Mouse (Mus musculus): ENCODE data around the gene Saal1. TPM values are rescaled to one million over a fixed set of nuclear protein-coding genes. Genes with fewer than 3 reads are reported as not detected.

Saal1 gene
- polyA plus RNA-seq, 1 experiment = 14.4 TPM

DNA sequence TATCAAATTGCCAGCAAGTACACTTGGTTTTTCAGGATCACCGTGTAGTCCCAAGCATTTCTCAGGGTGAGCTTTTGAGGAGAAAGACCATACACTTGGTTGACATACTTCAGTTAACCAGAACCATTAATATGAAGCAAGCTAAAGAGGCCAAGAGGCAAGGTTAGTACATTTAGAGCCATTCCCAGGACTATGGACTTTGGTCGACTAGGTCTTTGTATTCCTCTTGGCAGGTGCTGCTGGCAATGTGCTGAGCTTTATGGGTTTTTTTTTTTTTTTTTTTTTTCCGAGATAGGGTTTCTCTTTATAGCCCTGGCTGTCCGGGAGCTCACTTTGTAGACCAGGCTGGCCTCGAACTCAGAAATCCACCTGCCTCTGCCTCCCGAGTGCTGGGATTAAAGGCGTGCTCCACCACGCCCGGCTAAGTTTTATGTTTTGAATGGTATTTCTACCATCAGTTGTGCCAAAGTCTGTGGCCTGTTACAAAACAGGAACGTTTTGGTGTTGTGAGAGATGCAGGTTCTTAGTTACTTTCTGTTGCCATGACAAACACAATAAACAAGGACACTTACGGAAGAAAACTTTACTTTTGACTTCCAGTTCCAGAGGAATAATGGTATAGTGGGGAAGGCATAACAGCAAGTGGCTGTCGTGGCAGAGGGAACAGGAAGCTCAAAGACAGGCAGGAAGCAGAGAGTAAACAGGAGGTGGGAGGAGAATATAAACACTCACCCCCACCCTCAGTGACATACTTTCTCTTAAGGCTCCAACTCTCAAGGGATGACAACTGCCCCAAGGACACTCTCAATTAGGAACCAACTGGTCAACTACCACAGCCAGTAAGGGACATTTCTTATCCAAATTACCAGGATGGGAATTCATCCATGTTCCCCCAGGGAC is 28.3 kb upstream of the Saal1 start:
- peaks cover 2% of the 10 kb centered on the region for H3K4me1 ChIP-seq (replicated peaks; ENCODE audit: control insufficient read depth, insufficient read depth, low read length)
- H3K36me3 ChIP-seq (ENCODE audit: control insufficient read depth, insufficient read depth, low read length) = no peaks in the 10 kb centered on the region
- no peaks in the 10 kb centered on the region for H3K27me3 ChIP-seq (ENCODE audit: control insufficient read depth, insufficient read depth, low read length)
- H3K4me3 ChIP-seq (ENCODE audit: control insufficient read depth, insufficient read depth, low read length) = no peak overlapping the region
- no peak overlapping the region for H3K27ac ChIP-seq (ENCODE audit: control insufficient read depth, insufficient read depth, low read length)
- WGBS = 80% methylated on average over 12 of the region's 12 CpGs
- TF ChIP-seq CTCF (IDR thresholded peaks at IDR 0.05; ENCODE audit: borderline replicate concordance, control insufficient read depth, extremely low read depth, insufficient read depth, low read length, poor library complexity) = no peak
- DNase-seq = no peak

DNA sequence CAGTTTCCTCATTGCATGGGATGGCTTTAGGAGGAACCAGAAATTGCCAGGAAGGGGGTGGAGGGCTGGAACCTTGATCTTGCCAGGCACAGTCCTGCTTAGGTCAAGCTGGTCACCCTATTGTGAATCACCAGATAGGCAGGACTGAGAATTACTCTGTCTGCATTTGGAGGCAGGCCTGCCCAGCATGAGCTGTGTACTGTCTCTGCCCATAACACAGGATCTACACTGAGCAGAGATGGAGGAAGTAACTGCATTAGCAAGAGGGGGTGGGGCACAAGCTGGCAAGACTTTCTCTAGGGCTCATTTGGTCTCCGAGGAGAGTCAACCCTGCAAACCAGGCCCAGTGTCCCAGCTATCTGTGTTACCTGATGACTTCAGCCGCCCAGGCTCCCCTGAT is 24.5 kb upstream of the Saal1 start:
- H3K36me3 ChIP-seq (ENCODE audit: control insufficient read depth, insufficient read depth, low read length) = no peaks in the 10 kb centered on the region
- no peak overlapping the region for H3K4me3 ChIP-seq (ENCODE audit: control insufficient read depth, insufficient read depth, low read length)
- TF ChIP-seq POLR2A (IDR thresholded peaks at IDR 0.05; ENCODE audit: control insufficient read depth, extremely low read depth, insufficient read depth, low read length, poor library complexity) (no peak), CTCF (IDR thresholded peaks at IDR 0.05; ENCODE audit: borderline replicate concordance, control insufficient read depth, extremely low read depth, insufficient read depth, low read length, poor library complexity) (no peak)
- H3K27me3 ChIP-seq (ENCODE audit: control insufficient read depth, insufficient read depth, low read length) = no peaks in the 10 kb centered on the region
- H3K27ac ChIP-seq (ENCODE audit: control insufficient read depth, insufficient read depth, low read length) = no peak overlapping the region
- 68% methylated on average over 2 of the region's 2 CpGs for WGBS
- peaks cover 2% of the 10 kb centered on the region; the same call in 1 of the 2 replicates for H3K4me1 ChIP-seq (replicated peaks; ENCODE audit: control insufficient read depth, insufficient read depth, low read length)
- no peak for DNase-seq

- no peak within 1 kb of the TSS for H3K27ac ChIP-seq (ENCODE audit: control insufficient read depth, insufficient read depth, low read length)
- TF ChIP-seq POLR2A (IDR thresholded peaks at IDR 0.05; ENCODE audit: control insufficient read depth, extremely low read depth, insufficient read depth, low read length, poor library complexity) (no peak), CTCF (IDR thresholded peaks at IDR 0.05; ENCODE audit: borderline replicate concordance, control insufficient read depth, extremely low read depth, insufficient read depth, low read length, poor library complexity) (no peak)
- DNase-seq = no peak
- WGBS = 98% methylated on average over 4 of the region's 4 CpGs
- no peaks in the 10 kb centered on the region; the same call in 1 of the 2 replicates for H3K4me1 ChIP-seq (replicated peaks; ENCODE audit: control insufficient read depth, insufficient read depth, low read length)
- H3K4me3 ChIP-seq (ENCODE audit: control insufficient read depth, insufficient read depth, low read length) = no peak within 1 kb of the TSS
- H3K27me3 ChIP-seq (ENCODE audit: control insufficient read depth, insufficient read depth, low read length) = no peaks in the 10 kb centered on the region
- H3K36me3 ChIP-seq (ENCODE audit: control insufficient read depth, insufficient read depth, low read length) = no peaks in the 10 kb centered on the region
These were observed 22.0 kb upstream of the Saal1 start, which contains the start of gene Saa4 for GRCm38 (mm10) chr7:46732458-46732857. Gene Saa4 (minus strand): TSS chr7:46732603.

DNA sequence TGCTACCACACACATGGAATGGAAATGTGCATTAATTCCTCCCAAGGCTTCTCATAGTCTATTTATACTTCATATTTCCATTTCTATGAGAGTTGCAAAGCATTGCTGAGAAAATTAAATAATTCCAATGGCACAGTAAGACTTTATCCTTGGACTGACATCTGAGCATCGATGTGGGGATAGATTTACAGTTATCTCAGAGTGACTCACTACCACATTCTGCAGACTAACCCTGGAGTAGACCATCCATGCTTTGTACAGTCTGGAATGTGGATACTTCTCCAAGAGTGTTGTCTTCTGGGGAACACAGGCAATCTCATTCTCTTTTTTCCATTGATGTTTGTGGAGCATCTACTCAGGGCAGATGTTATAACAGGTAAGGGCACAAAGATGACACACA is 17.1 kb upstream of the Saal1 start:
- TF ChIP-seq POLR2A (IDR thresholded peaks at IDR 0.05; ENCODE audit: control insufficient read depth, extremely low read depth, insufficient read depth, low read length, poor library complexity) = no peak
- TF ChIP-seq CTCF (IDR thresholded peaks at IDR 0.05; ENCODE audit: borderline replicate concordance, control insufficient read depth, extremely low read depth, insufficient read depth, low read length, poor library complexity) = no peak
- no peaks in the 10 kb centered on the region for H3K36me3 ChIP-seq (ENCODE audit: control insufficient read depth, insufficient read depth, low read length)
- WGBS = 82% methylated on average over 1 of the region's 1 CpGs
- H3K27me3 ChIP-seq (ENCODE audit: control insufficient read depth, insufficient read depth, low read length) = no peaks in the 10 kb centered on the region
- no peak overlapping the region for H3K4me3 ChIP-seq (ENCODE audit: control insufficient read depth, insufficient read depth, low read length)
- DNase-seq = no peak
- no peak overlapping the region for H3K27ac ChIP-seq (ENCODE audit: control insufficient read depth, insufficient read depth, low read length)
- no peaks in the 10 kb centered on the region for H3K4me1 ChIP-seq (replicated peaks; ENCODE audit: control insufficient read depth, insufficient read depth, low read length)

GRCm38 (mm10) chr7:46724396-46724795 is 13.9 kb upstream of the Saal1 start:
- DNase-seq = no peak
- WGBS = 76% methylated on average over 5 of the region's 5 CpGs
- no peaks in the 10 kb centered on the region for H3K4me1 ChIP-seq (replicated peaks; ENCODE audit: control insufficient read depth, insufficient read depth, low read length)
- H3K36me3 ChIP-seq (ENCODE audit: control insufficient read depth, insufficient read depth, low read length) = no peaks in the 10 kb centered on the region
- no peak for TF ChIP-seq POLR2A (IDR thresholded peaks at IDR 0.05; ENCODE audit: control insufficient read depth, extremely low read depth, insufficient read depth, low read length, poor library complexity)
- no peak for TF ChIP-seq CTCF (IDR thresholded peaks at IDR 0.05; ENCODE audit: borderline replicate concordance, control insufficient read depth, extremely low read depth, insufficient read depth, low read length, poor library complexity)
- no peak overlapping the region for H3K4me3 ChIP-seq (ENCODE audit: control insufficient read depth, insufficient read depth, low read length)
- no peaks in the 10 kb centered on the region for H3K27me3 ChIP-seq (ENCODE audit: control insufficient read depth, insufficient read depth, low read length)
- no peak overlapping the region for H3K27ac ChIP-seq (ENCODE audit: control insufficient read depth, insufficient read depth, low read length)

DNA sequence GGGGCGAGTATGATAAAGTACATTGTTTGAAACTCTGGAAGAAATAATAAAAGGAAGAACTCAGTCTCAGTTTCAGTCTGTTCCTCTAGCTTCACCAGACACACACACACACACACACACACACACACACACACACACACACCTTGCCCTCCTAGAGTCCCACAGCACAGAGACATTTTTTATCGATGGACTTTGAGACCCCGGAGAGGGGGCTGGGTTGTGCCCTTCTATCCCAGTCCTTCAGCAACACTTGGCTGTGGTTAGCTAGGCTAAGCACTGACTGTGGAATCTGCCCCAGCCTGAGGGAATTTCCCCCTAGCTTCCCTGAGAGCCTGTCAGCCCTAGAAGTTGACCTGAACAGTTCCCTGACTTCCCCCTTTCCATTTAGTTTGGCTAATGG is 13.4 kb upstream of the Saal1 start:
- H3K27ac ChIP-seq (ENCODE audit: control insufficient read depth, insufficient read depth, low read length) = no peak overlapping the region
- no peaks in the 10 kb centered on the region for H3K36me3 ChIP-seq (ENCODE audit: control insufficient read depth, insufficient read depth, low read length)
- no peaks in the 10 kb centered on the region for H3K4me1 ChIP-seq (replicated peaks; ENCODE audit: control insufficient read depth, insufficient read depth, low read length)
- DNase-seq = no peak
- no peak for TF ChIP-seq CTCF (IDR thresholded peaks at IDR 0.05; ENCODE audit: borderline replicate concordance, control insufficient read depth, extremely low read depth, insufficient read depth, low read length, poor library complexity)
- no peak for TF ChIP-seq POLR2A (IDR thresholded peaks at IDR 0.05; ENCODE audit: control insufficient read depth, extremely low read depth, insufficient read depth, low read length, poor library complexity)
- WGBS = 81% methylated on average over 3 of the region's 3 CpGs
- no peaks in the 10 kb centered on the region for H3K27me3 ChIP-seq (ENCODE audit: control insufficient read depth, insufficient read depth, low read length)
- no peak overlapping the region for H3K4me3 ChIP-seq (ENCODE audit: control insufficient read depth, insufficient read depth, low read length)
